Mouse (Mus musculus) left cerebral cortex, adult 18-20 months (tissue): Measurements from ENCODE around the gene Vmn2r104. TPM values are rescaled to one million over a fixed set of nuclear protein-coding genes. Genes with fewer than 3 reads are reported as not detected.

ENCODE experiments used
- DNase-seq, 2 experiments: peaks; one replicate each; pipeline ENCODE4 v3.0.0; 2021 to 2022; ENCODE audit warnings: low spot score in 2 of 2, mixed read lengths in 1 of 2
- long read RNA-seq, 2 experiments: library from polyadenylated mRNA; stranded (forward); transcript quantifications; one replicate each; pipeline ENCODE4 v2.0.0; 2021
- total RNA-seq, 2 experiments: library from RNA; stranded (reverse); gene quantifications; 2 replicates each; pipeline ENCODE4 v1.2.3; 2021

Gene Vmn2r104
- total RNA-seq, result not detected
- long read RNA-seq, experiment 1, result 0 reads
- long read RNA-seq, experiment 2, result 0 reads

DNA sequence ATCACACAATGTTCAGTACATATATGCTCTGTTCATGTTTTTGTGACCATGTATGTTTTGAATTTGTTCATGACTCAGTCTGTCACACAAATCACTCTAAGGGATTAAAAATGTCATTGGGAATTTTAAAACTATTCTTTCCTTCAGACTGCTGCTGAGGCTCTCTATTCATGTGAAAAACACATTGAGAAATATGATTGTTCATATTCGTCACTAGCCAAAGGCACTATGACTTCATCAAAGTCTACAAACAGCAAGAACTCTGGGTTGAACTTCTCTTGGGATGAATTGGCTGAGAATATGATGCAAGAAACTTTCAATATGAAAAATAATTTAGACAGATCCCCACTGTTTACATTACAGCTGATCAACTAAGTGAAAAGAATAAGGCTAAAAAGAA is at the start of gene Vmn2r104:
Vmn2r104 (minus strand) TSS at position 101 of the 400 bp plus-strand sequence.
- no peak for DNase-seq

DNA sequence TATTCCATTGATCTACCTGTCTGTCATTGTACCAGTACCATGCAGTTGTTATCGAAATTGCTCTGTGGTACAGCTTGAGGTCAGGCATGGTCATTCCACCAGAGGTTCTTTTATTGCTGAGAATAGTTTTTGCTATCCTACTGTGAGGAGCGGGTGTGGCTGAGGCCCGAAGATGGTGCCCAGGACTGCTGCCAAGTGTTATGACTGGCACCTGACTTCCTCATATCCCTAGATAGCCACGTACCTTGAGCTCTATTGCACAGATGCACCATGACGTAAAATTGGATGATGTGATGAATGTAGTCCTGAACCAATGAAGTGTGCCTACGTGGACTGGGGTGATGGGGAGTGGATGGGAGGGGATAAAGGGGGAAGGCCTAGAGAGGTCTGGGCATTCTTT is 26.0 kb upstream of the Vmn2r104 start:
- DNase-seq, result no peak

DNA sequence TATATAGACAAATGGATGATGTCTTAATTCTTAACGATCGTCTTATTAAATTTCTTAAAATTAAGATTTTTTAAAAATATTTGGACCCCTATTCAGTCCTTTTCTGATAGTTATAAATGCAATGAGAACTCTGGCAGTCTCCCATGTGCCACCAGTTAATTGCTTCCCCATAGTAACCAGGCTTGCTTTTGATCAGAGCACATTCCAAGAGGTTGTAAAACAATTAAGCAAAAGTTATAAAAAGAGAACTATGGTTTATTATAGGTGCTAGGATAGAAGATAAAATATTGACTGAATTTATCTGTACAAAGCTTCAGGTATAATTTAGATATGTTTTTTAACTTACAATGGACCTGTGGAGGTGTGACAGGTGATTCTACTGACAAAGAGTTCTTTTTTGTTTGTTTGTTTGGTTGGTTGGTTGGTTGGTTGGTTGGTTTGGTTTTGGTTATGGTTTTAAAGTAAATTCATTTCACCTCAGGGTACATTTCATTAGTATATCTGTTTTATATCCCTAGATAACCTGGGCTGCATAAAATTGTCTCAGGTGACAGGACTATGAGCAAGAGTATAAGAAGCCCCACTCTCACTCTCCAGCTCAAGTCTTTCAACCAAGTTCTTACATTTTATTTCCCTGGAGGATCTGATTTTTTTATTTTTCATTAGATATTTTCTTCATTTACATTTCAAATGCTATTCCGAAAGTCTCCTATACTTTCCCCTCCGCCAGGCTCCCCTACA is 23.7 kb upstream of the Vmn2r104 start:
- DNase-seq, result no peak

Other genes starting within 250 kb of the Vmn2r104 start
- not detected for gene Fpr-rs7, start 65.9 kb upstream of the Vmn2r104 start, total RNA-seq
- not detected for gene Fpr-rs6, start 134.8 kb upstream of the Vmn2r104 start, total RNA-seq
- gene Vmn2r105, start 186.7 kb upstream of the Vmn2r104 start, total RNA-seq, result not detected
- not detected for gene Vmn2r106, start 237.2 kb upstream of the Vmn2r104 start, total RNA-seq